Mouse (Mus musculus) embryonic facial prominence, embryonic 14.5 days (tissue): Measurements from ENCODE around the gene Chek2. TPM values are rescaled to one million over a fixed set of nuclear protein-coding genes. Genes with fewer than 3 reads are reported as not detected.
A peak's percentile ranks its signal among the peaks of the same experiment; 100 is the strongest.

Source experiments
- ATAC-seq: fragments of 200-750 bp; cut with Nextera tagmentation; 2 replicates; pipeline ENCODE4 v1.8.0; 2017; ENCODE audit warnings: low read depth, moderate number of reproducible peaks, moderate TSS enrichment
- DNase-seq: peaks from one replicate; pipeline ENCODE4 v3.0.0-alpha.2; 2015; ENCODE audit warnings: low spot score
- H3K27ac ChIP-seq: fragments of 300-500 bp; sonication (generic); replicated peaks from 2 replicates; pipeline ENCODE4 v1.5.1; 2014; ENCODE audit warnings: low read depth, mild to moderate bottlenecking, low read length, moderate library complexity
- H3K27me3 ChIP-seq: fragments of 300-500 bp; sonication (generic); replicated peaks from 2 replicates; pipeline ENCODE4 v1.6.1; 2014; ENCODE audit warnings: low read length; ENCODE audit not compliant: control insufficient read depth, insufficient read depth
- H3K36me3 ChIP-seq: fragments of 300-500 bp; sonication (generic); 2 replicates; pipeline ENCODE4 v1.6.1; 2014; ENCODE audit warnings: low read length, mixed read lengths; ENCODE audit not compliant: control insufficient read depth, insufficient read depth
- H3K4me1 ChIP-seq: fragments of 300-500 bp; sonication (generic); 2 replicates; pipeline ENCODE4 v1.6.1; 2014; ENCODE audit warnings: antibody characterized with exemption, low read length; ENCODE audit not compliant: control insufficient read depth, insufficient read depth
- H3K4me2 ChIP-seq: fragments of 300-500 bp; sonication (generic); 2 replicates; pipeline ENCODE4 v1.6.1; 2014; ENCODE audit warnings: low read depth, mild to moderate bottlenecking, low read length, moderate library complexity, mixed read lengths
- H3K4me3 ChIP-seq: fragments of 300-500 bp; sonication (generic); 2 replicates; pipeline ENCODE4 v1.5.1; 2014; ENCODE audit warnings: low read depth, mild to moderate bottlenecking, low read length
- H3K9ac ChIP-seq: fragments of 300-500 bp; sonication (generic); 2 replicates; pipeline ENCODE4 v1.6.1; 2014; ENCODE audit warnings: low read depth, mild to moderate bottlenecking, low read length, moderate library complexity, mixed read lengths
- H3K9me3 ChIP-seq: fragments of 300-500 bp; sonication (generic); 2 replicates; pipeline ENCODE4 v1.6.1; 2016; ENCODE audit warnings: low read length; ENCODE audit not compliant: control insufficient read depth
- WGBS: fragments of 180-500 bp; shearing (Covaris S2); extraction: QIAGEN DNeasy Blood & Tissue Kit; methylation state at CpG from one replicate; pipeline ENCODE4 v1.1.7; 2014; 5-methylcytosine and 5-hydroxymethylcytosine counted together
- polyA plus RNA-seq: library from polyadenylated mRNA; unstranded; fragments of >200 nt; fragmentation: Nextera tagmentation; extraction: Ambion mirVana; gene quantifications from 2 replicates; pipeline ENCODE4 v1.2.1, GENCODE M21; 2014

Chek2 gene
- polyA plus RNA-seq, 1 experiment from 2014 or later = 14.1 TPM

GRCm38 (mm10) chr5:110806676-110807075 lies 33.1 kb upstream of the Chek2 start:
- no peaks in the 10 kb centered on the region for H3K9me3 ChIP-seq
- H3K27ac ChIP-seq = no peak overlapping the region
- 83% methylated on average over 1 of the region's 1 CpGs for WGBS
- no peaks in the 10 kb centered on the region for H3K27me3 ChIP-seq
- DNase-seq (no peak), ATAC-seq (no peak)
- peaks cover 7% of the 10 kb centered on the region for H3K4me1 ChIP-seq
- H3K4me2 ChIP-seq = no peak overlapping the region
- no peak overlapping the region for H3K4me3 ChIP-seq
- H3K9ac ChIP-seq = no peak overlapping the region
- H3K36me3 ChIP-seq = peaks cover 30% of the 10 kb centered on the region

GRCm38 (mm10) chr5:110807453-110807852 lies 32.3 kb upstream of the Chek2 start:
- DNase-seq (no peak), ATAC-seq (no peak)
- H3K27me3 ChIP-seq = no peaks in the 10 kb centered on the region
- 0 out of 2 replicates have a peak overlapping the region, but pooled peaks have one; percentile 6 for H3K27ac ChIP-seq
- H3K4me1 ChIP-seq = peaks cover 7% of the 10 kb centered on the region
- peaks cover 24% of the 10 kb centered on the region; the same call in 1 of the 2 replicates for H3K36me3 ChIP-seq
- 73% methylated on average over 4 of the region's 4 CpGs for WGBS
- peak overlapping the region; percentile 96 for H3K9ac ChIP-seq
- no peaks in the 10 kb centered on the region for H3K9me3 ChIP-seq
- H3K4me2 ChIP-seq = peak overlapping the region; percentile 97
- H3K4me3 ChIP-seq = peak overlapping the region; percentile 92

GRCm38 (mm10) chr5:110808061-110808631 lies 31.6 kb upstream of the Chek2 start:
- peak overlapping the region; percentile 96 for H3K9ac ChIP-seq
- H3K4me1 ChIP-seq = peaks cover 7% of the 10 kb centered on the region
- H3K36me3 ChIP-seq = peaks cover 23% of the 10 kb centered on the region; the same call in 1 of the 2 replicates
- H3K4me2 ChIP-seq = peak overlapping the region; percentile 97
- peak overlapping the region; percentile 92 for H3K4me3 ChIP-seq
- DNase-seq = peak; percentile 91
- no peaks in the 10 kb centered on the region for H3K27me3 ChIP-seq
- 3% methylated on average over 14 of the region's 14 CpGs for WGBS
- H3K9me3 ChIP-seq = no peaks in the 10 kb centered on the region
- peak; percentile 51 for ATAC-seq
- H3K27ac ChIP-seq = peak overlapping the region; percentile 6; the same call in 1 of the 2 replicates

GRCm38 (mm10) chr5:110808821-110809666 lies 30.7 kb upstream of the Chek2 start:
- Histone ChIP-seq H3K27me3 (no peaks in the 10 kb centered on the region), H3K9ac (peak overlapping the region; percentile 96), H3K4me3 (peak overlapping the region; percentile 92), H3K27ac (peak overlapping the region; percentile 81), H3K9me3 (no peaks in the 10 kb centered on the region), H3K4me2 (peak overlapping the region; percentile 97), H3K36me3 (peaks cover 15% of the 10 kb centered on the region; the same call in 1 of the 2 replicates), H3K4me1 (peaks cover 7% of the 10 kb centered on the region)
- 1% methylated on average over 20 of the region's 27 CpGs for WGBS
- ATAC-seq = no peak
- peak; percentile 29 for DNase-seq

- no peaks in the 10 kb centered on the region for H3K9me3 ChIP-seq
- ATAC-seq (peak; percentile 95), DNase-seq (peak; percentile 99)
- H3K9ac ChIP-seq = peak within 1 kb of the TSS; percentile 96
- under 1% methylated on average over 22 of the region's 80 CpGs for WGBS
- H3K4me1 ChIP-seq = peaks cover 7% of the 10 kb centered on the region
- H3K4me3 ChIP-seq = peak within 1 kb of the TSS; percentile 92
- H3K36me3 ChIP-seq = peaks cover 10% of the 10 kb centered on the region; the same call in 1 of the 2 replicates
- no peaks in the 10 kb centered on the region for H3K27me3 ChIP-seq
- peak within 1 kb of the TSS; percentile 81 for H3K27ac ChIP-seq
- H3K4me2 ChIP-seq = peak within 1 kb of the TSS; percentile 97
Observed at GRCm38 (mm10) chr5:110809667-110810325, 30.0 kb upstream of the Chek2 start, which contains the start of gene Ulk1. Gene Ulk1, minus strand, starts transcription at chr5:110810097.

GRCm38 (mm10) chr5:110824421-110824820 lies 15.4 kb upstream of the Chek2 start:
- no peak overlapping the region for H3K27ac ChIP-seq
- no peaks in the 10 kb centered on the region for H3K9me3 ChIP-seq
- H3K36me3 ChIP-seq = no peaks in the 10 kb centered on the region
- ATAC-seq = no peak
- H3K4me3 ChIP-seq = no peak overlapping the region
- 87% methylated on average over 4 of the region's 4 CpGs for WGBS
- H3K4me2 ChIP-seq = no peak overlapping the region
- no peaks in the 10 kb centered on the region for H3K27me3 ChIP-seq
- H3K4me1 ChIP-seq = no peaks in the 10 kb centered on the region
- H3K9ac ChIP-seq = no peak overlapping the region
- no peak for DNase-seq

GRCm38 (mm10) chr5:110826781-110827495 lies 12.8 kb upstream of the Chek2 start:
- 87% methylated on average over 8 of the region's 8 CpGs for WGBS
- H3K4me1 ChIP-seq = no peaks in the 10 kb centered on the region
- H3K9me3 ChIP-seq = no peaks in the 10 kb centered on the region
- no peaks in the 10 kb centered on the region for H3K27me3 ChIP-seq
- H3K4me3 ChIP-seq = no peak overlapping the region
- H3K4me2 ChIP-seq = no peak overlapping the region
- H3K27ac ChIP-seq = no peak overlapping the region
- no peak overlapping the region for H3K9ac ChIP-seq
- peaks cover 6% of the 10 kb centered on the region; the same call in 1 of the 2 replicates for H3K36me3 ChIP-seq
- ATAC-seq (no peak), DNase-seq (no peak)

- Histone ChIP-seq H3K9me3 (no peaks in the 10 kb centered on the region), H3K36me3 (peaks cover 6% of the 10 kb centered on the region; the same call in 1 of the 2 replicates), H3K27me3 (no peaks in the 10 kb centered on the region), H3K9ac (no peak overlapping the region), H3K4me3 (no peak overlapping the region), H3K27ac (no peak overlapping the region), H3K4me1 (no peaks in the 10 kb centered on the region), H3K4me2 (no peak overlapping the region)
- no peak for ATAC-seq
- 85% methylated on average over 5 of the region's 5 CpGs for WGBS
- no peak for DNase-seq
Observed at GRCm38 (mm10) chr5:110827576-110827975, 12.2 kb upstream of the Chek2 start.
